Mouse (Mus musculus) heart, embryonic 14.5 days (tissue): ENCODE results near the gene 4930469K13Rik. TPM values are rescaled to one million over a fixed set of nuclear protein-coding genes. Genes with fewer than 3 reads are reported as not detected.

ENCODE experiments used
- ATAC-seq: fragments of 200-750 bp; cut with Nextera tagmentation; 2 replicates; pipeline ENCODE4 v1.8.0; 2017; ENCODE audit warnings: low read depth, moderate TSS enrichment; ENCODE audit not compliant: insufficient number of reproducible peaks, insufficient read depth, low FRiP score
- H3K27ac ChIP-seq, 2 experiments: fragments of 200-500 bp in 1 of 2; fragments of 300-500 bp in 1 of 2; sonication (generic) in 1 of 2; replicated peaks in 1 of 2; 2 replicates each; pipeline ENCODE4 v1.5.1; 2012 to 2014; ENCODE audit warnings: low read depth in 2 of 2, low read length in 2 of 2, control low read depth in 1 of 2, mild to moderate bottlenecking in 1 of 2, mixed read lengths in 1 of 2; ENCODE audit not compliant: control insufficient read depth in 1 of 2, insufficient read depth in 1 of 2
- H3K27me3 ChIP-seq: fragments of 300-500 bp; sonication (generic); 2 replicates; pipeline ENCODE4 v1.6.1; 2014; ENCODE audit warnings: mild to moderate bottlenecking, low read length, control low read depth; ENCODE audit not compliant: control insufficient read depth, insufficient read depth
- H3K36me3 ChIP-seq: fragments of 300-500 bp; sonication (generic); 2 replicates; pipeline ENCODE4 v1.6.1; 2014; ENCODE audit warnings: mild to moderate bottlenecking, control low read depth, low read length, mixed read lengths; ENCODE audit not compliant: control insufficient read depth, insufficient read depth
- H3K4me1 ChIP-seq, 2 experiments: fragments of 200-500 bp in 1 of 2; fragments of 300-500 bp in 1 of 2; sonication (generic) in 1 of 2; 2 replicates each; pipeline ENCODE4 v1.6.1; 2012 to 2014; ENCODE audit warnings: low read length in 2 of 2, control low read depth in 1 of 2, mixed read lengths in 1 of 2; ENCODE audit not compliant: control insufficient read depth in 2 of 2, insufficient read depth in 2 of 2
- H3K4me2 ChIP-seq: fragments of 300-500 bp; sonication (generic); 2 replicates; pipeline ENCODE4 v1.6.1; 2014; ENCODE audit warnings: mild to moderate bottlenecking, low read length
- H3K4me3 ChIP-seq, 2 experiments: fragments of 200-500 bp in 1 of 2; fragments of 300-500 bp in 1 of 2; sonication (generic) in 1 of 2; 2 replicates each; pipeline ENCODE4 v1.5.1; 2012 to 2014; ENCODE audit warnings: low read length in 2 of 2, mild to moderate bottlenecking in 2 of 2, control low read depth in 1 of 2, low read depth in 1 of 2, moderate library complexity in 1 of 2; ENCODE audit not compliant: control insufficient read depth in 1 of 2, insufficient read depth in 1 of 2
- H3K9ac ChIP-seq: fragments of 300-500 bp; sonication (generic); 2 replicates; pipeline ENCODE4 v1.6.1; 2014; ENCODE audit warnings: mild to moderate bottlenecking, low read length
- H3K9me3 ChIP-seq: fragments of 300-500 bp; sonication (generic); 2 replicates; pipeline ENCODE4 v1.6.1; 2016; ENCODE audit warnings: low read length, control low read depth; ENCODE audit not compliant: control insufficient read depth
- WGBS: fragments of 180-500 bp; shearing (Covaris S2); extraction: QIAGEN DNeasy Blood & Tissue Kit; methylation state at CpG from one replicate; pipeline ENCODE4 v1.1.7; 2014; 5-methylcytosine and 5-hydroxymethylcytosine counted together
- polyA plus RNA-seq: library from polyadenylated mRNA; unstranded; fragments of >200 nt; fragmentation: Nextera tagmentation; extraction: Ambion mirVana; gene quantifications from 2 replicates; pipeline ENCODE4 v1.2.1, GENCODE M21; 2014

Gene 4930469K13Rik
- polyA plus RNA-seq, 1 experiment from 2014 or later = not detected

DNA sequence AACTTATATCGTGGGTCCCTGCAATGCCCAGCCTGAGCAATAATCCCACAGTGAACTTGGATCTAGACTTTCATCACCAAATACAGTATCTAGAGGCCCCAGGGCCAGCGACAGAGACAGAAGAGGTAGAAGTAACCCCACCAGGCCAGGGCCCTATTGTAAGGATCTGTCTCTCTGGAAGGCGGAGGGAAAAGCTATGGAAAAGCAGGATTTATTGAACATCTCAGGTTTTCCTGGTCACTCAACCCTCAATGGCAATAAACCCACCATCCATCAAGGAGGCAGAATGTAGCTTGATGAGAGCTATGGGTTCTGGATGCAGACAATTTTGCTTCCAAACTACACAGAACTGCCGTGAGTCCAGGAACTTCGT is 95.8 kb downstream of the 4930469K13Rik start:
- no peaks in the 10 kb centered on the region for H3K36me3 ChIP-seq
- no peak overlapping the region for H3K9ac ChIP-seq
- H3K4me2 ChIP-seq = no peak overlapping the region
- H3K4me1 ChIP-seq = no peaks in the 10 kb centered on the region
- H3K27me3 ChIP-seq = no peaks in the 10 kb centered on the region
- no peaks in the 10 kb centered on the region for H3K9me3 ChIP-seq
- no peak overlapping the region for H3K27ac ChIP-seq
- ATAC-seq = no peak
- 71% methylated on average over 5 of the region's 5 CpGs for WGBS
- no peak overlapping the region for H3K4me3 ChIP-seq

DNA sequence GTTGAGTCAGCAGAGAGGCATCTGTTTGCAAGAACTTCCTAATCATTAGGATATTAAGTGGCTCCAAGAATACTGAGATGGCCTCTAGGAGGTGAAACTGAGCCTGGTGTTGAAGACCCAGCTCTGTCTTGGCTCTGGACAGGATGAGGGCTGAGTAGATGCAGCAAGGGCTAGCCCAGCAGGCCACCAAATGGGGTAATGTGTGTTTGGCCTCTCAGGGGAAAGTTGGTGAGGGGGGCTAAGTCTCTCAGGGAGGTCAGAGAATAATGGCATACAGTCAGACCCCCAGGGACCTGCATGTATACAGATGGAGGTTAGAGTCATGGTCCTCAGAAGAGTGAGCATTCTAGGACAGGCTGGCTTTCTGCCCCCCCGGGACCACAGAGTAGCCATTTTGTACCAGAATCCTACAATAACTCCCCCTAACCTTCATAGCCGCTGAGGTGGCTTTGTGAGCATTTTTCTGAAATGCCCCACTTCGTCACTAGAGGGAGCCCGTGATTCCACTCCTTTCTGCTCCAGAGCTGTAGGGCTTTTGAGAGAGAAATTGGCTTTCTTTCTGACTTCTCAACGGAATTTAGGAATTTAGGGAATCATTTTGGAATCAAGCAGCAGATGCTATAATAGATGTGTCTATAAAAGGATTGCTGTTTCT is 96.3 kb downstream of the 4930469K13Rik start:
- WGBS = 6% methylated on average over 5 of the region's 5 CpGs
- H3K4me3 ChIP-seq = no peak overlapping the region
- ATAC-seq = no peak

DNA sequence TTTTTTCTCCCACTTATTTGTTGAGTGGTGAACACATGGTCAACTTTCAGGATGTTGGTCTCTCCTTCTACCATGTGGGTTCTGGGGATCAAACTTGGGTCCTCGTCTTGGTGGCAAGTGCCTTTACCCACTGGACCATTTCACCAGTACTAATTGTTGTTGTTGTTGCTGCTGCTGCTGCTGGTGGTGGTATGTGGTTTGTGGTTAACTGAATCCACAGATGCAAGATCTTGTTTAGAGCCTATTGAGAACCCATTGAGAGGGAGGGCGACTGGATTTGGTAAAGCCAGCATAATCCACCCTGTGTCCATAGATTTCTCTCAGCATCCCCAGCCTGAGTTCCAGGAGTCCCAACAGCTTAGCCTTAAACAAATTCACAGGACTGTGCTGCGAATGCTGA is 97.9 kb downstream of the 4930469K13Rik start:
- Histone ChIP-seq H3K4me2 (no peak overlapping the region), H3K9me3 (no peaks in the 10 kb centered on the region), H3K36me3 (no peaks in the 10 kb centered on the region), H3K9ac (no peak overlapping the region), H3K27ac (no peak overlapping the region), H3K4me1 (no peaks in the 10 kb centered on the region), H3K27me3 (no peaks in the 10 kb centered on the region), H3K4me3 (no peak overlapping the region)
- WGBS = 71% methylated on average over 3 of the region's 3 CpGs
- ATAC-seq = no peak

More for the DNA sequence above, 96.3 kb downstream of the 4930469K13Rik start:
- H3K27ac ChIP-seq = no peak overlapping the region
- H3K9me3 ChIP-seq = no peaks in the 10 kb centered on the region
- no peak overlapping the region for H3K9ac ChIP-seq
- no peaks in the 10 kb centered on the region for H3K4me1 ChIP-seq
- H3K4me2 ChIP-seq = no peak overlapping the region
- H3K36me3 ChIP-seq = no peaks in the 10 kb centered on the region
- H3K27me3 ChIP-seq = no peaks in the 10 kb centered on the region

DNA sequence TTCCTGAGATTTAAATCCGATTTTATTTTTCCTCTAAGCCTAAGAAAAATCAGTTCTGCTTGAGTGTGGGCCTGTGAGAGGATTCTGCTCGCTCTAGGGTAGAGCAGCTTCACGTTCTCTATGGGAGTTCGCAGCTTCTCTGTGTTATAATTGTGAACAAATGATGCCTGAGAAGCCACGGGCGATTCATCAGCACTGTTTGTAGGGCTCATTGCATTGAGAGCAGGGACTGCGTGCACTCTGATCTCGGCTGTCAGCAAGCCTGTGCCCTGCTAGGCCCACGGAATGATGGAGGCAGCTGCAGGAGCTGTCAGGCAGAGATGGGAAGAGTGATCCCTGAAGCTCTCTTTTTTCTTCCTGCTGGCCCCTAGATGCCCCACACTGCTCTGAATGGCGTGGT is 100.1 kb downstream of the 4930469K13Rik start:
- Histone ChIP-seq H3K9ac (no peak overlapping the region), H3K27me3 (peaks cover 6% of the 10 kb centered on the region; the same call in 1 of the 2 replicates), H3K36me3 (no peaks in the 10 kb centered on the region), H3K4me2 (no peak overlapping the region), H3K4me3 (no peak overlapping the region), H3K4me1 (no peaks in the 10 kb centered on the region), H3K9me3 (no peaks in the 10 kb centered on the region), H3K27ac (no peak overlapping the region)
- ATAC-seq = no peak
- 48% methylated on average over 10 of the region's 10 CpGs for WGBS

DNA sequence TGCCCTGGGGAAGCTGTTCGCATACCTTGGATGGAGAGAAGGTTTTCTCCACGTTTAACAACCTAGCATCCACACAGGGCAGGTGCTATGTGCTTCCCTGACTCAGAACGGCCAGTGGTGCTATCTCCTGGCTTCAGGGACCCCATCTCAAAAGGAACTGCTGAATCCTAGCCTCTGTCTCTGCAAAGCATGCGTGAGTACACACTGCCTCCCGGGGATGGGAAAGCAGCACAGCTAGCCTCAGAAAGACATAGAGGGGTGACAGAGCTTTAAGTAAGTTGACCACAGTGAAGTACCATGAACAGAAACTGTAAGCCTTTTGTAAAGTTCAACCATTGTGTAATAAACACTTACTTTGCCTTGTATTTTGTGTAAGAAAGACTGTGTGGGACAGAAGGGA is 104.9 kb downstream of the 4930469K13Rik start:
- no peak for ATAC-seq
- Histone ChIP-seq H3K36me3 (no peaks in the 10 kb centered on the region), H3K9ac (no peak overlapping the region), H3K4me2 (no peak overlapping the region), H3K4me1 (peaks cover 0 to 2% of the 10 kb centered on the region in 2 experiments; a peak in 1 of 4 replicates), H3K9me3 (no peaks in the 10 kb centered on the region), H3K27ac (no peak overlapping the region), H3K4me3 (no peak overlapping the region), H3K27me3 (peaks cover 19% of the 10 kb centered on the region)
- 54% methylated on average over 5 of the region's 5 CpGs for WGBS

DNA sequence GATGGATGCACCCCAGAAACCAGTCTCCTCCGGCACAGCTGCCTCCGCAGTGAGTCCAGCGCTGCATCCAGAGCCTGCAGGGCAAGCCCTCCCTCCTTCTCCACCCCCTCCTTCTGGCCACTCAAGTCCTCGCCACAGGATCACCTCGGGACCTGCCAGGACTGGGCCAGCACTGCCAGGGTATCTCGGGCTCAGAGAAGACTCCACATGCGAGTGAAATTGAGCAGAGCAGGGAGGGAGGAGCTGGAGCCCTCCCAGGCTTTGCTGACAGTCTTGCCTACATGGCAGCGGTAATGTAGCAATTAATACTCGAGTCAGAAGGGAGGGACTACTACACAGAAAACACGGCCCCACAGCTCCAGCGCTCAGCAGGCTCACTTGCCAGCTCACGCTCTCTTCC is 105.4 kb downstream of the 4930469K13Rik start, which contains the start of gene Kcnip1:
Kcnip1 (minus strand) TSS at position 215 of the 400 bp plus-strand sequence.
- Histone ChIP-seq H3K9ac (0 out of 2 replicates have a peak within 1 kb of the TSS, but pooled peaks have one; percentile 21), H3K9me3 (no peaks in the 10 kb centered on the region), H3K27me3 (peaks cover 19% of the 10 kb centered on the region), H3K4me3 (peak within 1 kb of the TSS in 1 of 2 experiments; percentile 3; a peak in 1 of 4 replicates), H3K4me1 (peaks cover 0 to 2% of the 10 kb centered on the region in 2 experiments; a peak in 1 of 4 replicates), H3K4me2 (peak within 1 kb of the TSS; percentile 41; the same call in 1 of the 2 replicates), H3K36me3 (no peaks in the 10 kb centered on the region), H3K27ac (no peak within 1 kb of the TSS)
- WGBS = 26% methylated on average over 12 of the region's 12 CpGs
- no peak for ATAC-seq

DNA sequence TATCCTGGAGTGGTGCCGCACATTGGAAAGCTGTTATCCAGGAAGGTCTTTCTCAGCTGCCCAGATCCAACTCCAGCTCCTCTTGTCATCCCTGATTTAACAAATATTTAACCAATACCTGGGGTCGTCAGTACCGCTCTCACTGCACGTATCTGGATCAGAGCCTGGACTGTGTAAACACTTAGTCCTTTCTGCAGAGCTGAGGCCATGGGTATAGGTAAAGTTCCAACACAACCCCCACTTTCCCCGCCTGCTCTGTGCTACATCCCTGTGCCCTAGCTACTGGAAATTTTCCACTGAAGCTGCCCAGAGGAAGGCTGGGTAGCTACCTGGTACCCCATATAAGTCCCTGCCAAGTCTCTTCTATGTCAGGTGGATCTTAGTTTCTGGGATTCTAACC is 108.4 kb downstream of the 4930469K13Rik start:
- no peak overlapping the region for H3K4me2 ChIP-seq
- peaks cover 19% of the 10 kb centered on the region for H3K27me3 ChIP-seq
- H3K36me3 ChIP-seq = no peaks in the 10 kb centered on the region
- no peak overlapping the region for H3K4me3 ChIP-seq
- 86% methylated on average over 5 of the region's 5 CpGs for WGBS
- no peaks in the 10 kb centered on the region for H3K9me3 ChIP-seq
- H3K9ac ChIP-seq = no peak overlapping the region
- no peak for ATAC-seq
- no peak overlapping the region for H3K27ac ChIP-seq
- peaks cover 0 to 2% of the 10 kb centered on the region in 2 experiments; a peak in 1 of 4 replicates for H3K4me1 ChIP-seq

DNA sequence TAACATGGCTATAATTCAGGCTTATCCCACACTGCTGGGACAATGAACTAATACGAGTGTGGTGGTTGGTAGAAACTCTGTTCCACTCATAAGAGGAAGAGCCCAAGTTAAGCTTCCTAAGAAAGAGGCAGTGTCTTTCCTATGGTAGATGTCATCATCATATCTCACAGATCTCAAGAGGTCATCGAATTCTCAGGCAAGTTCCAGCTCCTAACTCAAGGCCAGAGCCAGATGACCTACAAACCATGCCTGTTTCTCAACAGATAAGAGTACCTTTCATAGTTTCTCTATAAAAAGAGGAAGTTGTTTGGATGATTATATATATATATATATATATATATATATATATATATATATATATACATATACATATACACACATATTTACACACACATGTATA is 111.8 kb downstream of the 4930469K13Rik start:
- Histone ChIP-seq H3K9ac (no peak overlapping the region), H3K4me2 (no peak overlapping the region), H3K4me3 (no peak overlapping the region), H3K9me3 (no peaks in the 10 kb centered on the region), H3K27me3 (peaks cover 5% of the 10 kb centered on the region), H3K36me3 (no peaks in the 10 kb centered on the region), H3K27ac (no peak overlapping the region), H3K4me1 (peaks cover 3 to 4% of the 10 kb centered on the region in 2 experiments; a peak in 3 of 4 replicates)
- ATAC-seq = no peak
- 75% methylated on average over 2 of the region's 2 CpGs for WGBS
